ENCODE assay signal across 21 mouse cellular contexts in the genomic region with DNA sequence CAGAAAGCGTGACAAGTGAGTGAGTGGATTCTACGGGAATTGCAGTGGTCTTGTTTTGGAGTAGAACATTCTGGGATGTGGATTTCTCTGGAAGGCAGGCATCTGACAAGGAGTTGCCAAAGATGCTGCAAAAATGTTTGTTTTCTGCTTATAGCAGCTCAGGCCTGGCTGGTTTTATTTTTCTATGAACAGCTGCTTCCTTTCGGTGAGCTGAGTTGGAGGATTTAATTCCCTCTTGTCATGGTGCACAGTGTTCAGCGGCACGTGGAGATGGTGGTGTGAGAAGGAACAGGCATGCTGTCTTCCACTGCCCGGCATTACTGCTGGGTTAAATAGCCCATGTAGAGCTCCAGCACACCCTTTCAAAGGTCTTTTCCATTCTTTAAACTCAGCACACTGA.
DNase-seq lines count a peak whose midpoint lies in the region; TF ChIP-seq lines count a peak whose summit lies in the region.
"Had no signal": no experiment of that assay in that cellular context is flagged by ENCODE, and none has a peak within 500 bp of the region (broad histone marks: within the 10 kb centered on the region; RNA-seq: fewer than 3 reads in every experiment).

No protein-coding gene starts in this region.

- 95% methylated on average over 6 of the region's 6 CpGs for WGBS in limb, embryonic 10.5 days

- H3K27me3 ChIP-seq in limb, embryonic 10.5 days (ENCODE audit: low read depth, poor library complexity, severe bottlenecking), result no peaks in the 10 kb centered on the region
- H3K27me3 ChIP-seq: forebrain, embryonic 15.5 days; heart, embryonic 15.5 days; limb, embryonic 13.5 days; liver, embryonic 15.5 days; midbrain, embryonic 13.5 days had no signal

- no peaks in the 10 kb centered on the region for H3K9me3 ChIP-seq in limb, embryonic 10.5 days (replicated peaks)
- H3K9me3 ChIP-seq: forebrain, embryonic 15.5 days; heart, embryonic 15.5 days; limb, embryonic 13.5 days; liver, embryonic 15.5 days; midbrain, embryonic 13.5 days had no signal

- intact Hi-C loops in left cerebral cortex, adult 2 months (cut with DNase I), result no loop called here

- peak overlapping the region; percentile 67 for H3K27ac ChIP-seq in left cerebral cortex, adult 2 months
- no peak overlapping the region for H3K27ac ChIP-seq in limb, embryonic 10.5 days
- H3K27ac ChIP-seq: forebrain, embryonic 15.5 days; gastrocnemius, adult 2 months; heart, adult 2 months; heart, embryonic 15.5 days; limb, embryonic 13.5 days; liver, embryonic 15.5 days; midbrain, embryonic 13.5 days had no signal

- no peaks in the 10 kb centered on the region for H3K36me3 ChIP-seq in limb, embryonic 10.5 days
- H3K36me3 ChIP-seq: forebrain, embryonic 15.5 days; heart, embryonic 15.5 days; limb, embryonic 13.5 days; liver, embryonic 15.5 days; midbrain, embryonic 13.5 days had no signal

- H3K4me3 ChIP-seq in left cerebral cortex, adult 2 months, result no peak overlapping the region
- H3K4me3 ChIP-seq in limb, embryonic 10.5 days, result no peak overlapping the region
- H3K4me3 ChIP-seq: forebrain, embryonic 15.5 days; gastrocnemius, adult 2 months; heart, adult 2 months; heart, embryonic 15.5 days; limb, embryonic 13.5 days; liver, embryonic 15.5 days; midbrain, embryonic 13.5 days; myocyte had no signal

- peak; percentile 22 to 44 for DNase-seq in layer of hippocampus, adult 18-20 months (ENCODE audit: low spot score in 2 of 2)
- no peak for DNase-seq in layer of hippocampus, postnatal 10 days (ENCODE audit: low spot score in 2 of 2)
- DNase-seq in right cerebral cortex, adult 18-20 months, result peak; percentile 63
- DNase-seq in right cerebral cortex, postnatal 14 days, result no peak
- DNase-seq in left cerebral cortex, adult 2 months (ENCODE audit: extremely low spot score in 1 of 2, low spot score in 2 of 2), result peak; percentile 22 to 40
- DNase-seq in right cerebral cortex, postnatal 36 days (ENCODE audit: low spot score in 2 of 2), result peak; percentile 45 to 64
- no peak for DNase-seq in limb, embryonic 10.5 days (ENCODE audit: low spot score)
- no peak for DNase-seq in embryo, embryonic 10.5 days (ENCODE audit: low spot score)
- DNase-seq: adrenal gland, postnatal 10 days; B cell, adult 2 months; cerebellum, adult 9-10 months; gastrocnemius, adult 2 months; heart, adult 2 months; kidney, adult 2 months; thymus, postnatal 36 days had no signal

- no peaks in the 10 kb centered on the region for H3K4me1 ChIP-seq in limb, embryonic 10.5 days
- H3K4me1 ChIP-seq: heart, embryonic 15.5 days; limb, embryonic 13.5 days; liver, embryonic 15.5 days; midbrain, embryonic 13.5 days had no signal

- no peak for TF ChIP-seq CTCF in left cerebral cortex, adult 2 months (IDR thresholded peaks at IDR 0.05)

Comparison
In these comparisons a context has a peak if more than half of its experiments do, and no peak if none do; other contexts are left out.
1. DNase-seq: peak in layer of hippocampus, adult 18-20 months (2 of 2), right cerebral cortex, adult 18-20 months (single experiment), left cerebral cortex, adult 2 months (2 of 2) and right cerebral cortex, postnatal 36 days (2 of 2); none in layer of hippocampus, postnatal 10 days (0 of 2), right cerebral cortex, postnatal 14 days (single experiment), limb, embryonic 10.5 days (single experiment) and embryo, embryonic 10.5 days (single experiment).